Mouse (Mus musculus) liver, embryonic 14.5 days (tissue): ENCODE results near the gene Peli2. TPM values are rescaled to one million over a fixed set of nuclear protein-coding genes. Genes with fewer than 3 reads are reported as not detected.

Experiments
- ATAC-seq: fragments of 200-750 bp; cut with Nextera tagmentation; 2 replicates; pipeline ENCODE4 v1.8.0; 2017; ENCODE audit warnings: moderate number of reproducible peaks, mild to moderate bottlenecking, moderate library complexity; ENCODE audit not compliant: insufficient read depth
- DNase-seq, 3 experiments: peaks; one replicate each; pipeline ENCODE4 v3.0.0-alpha.2; 2012 to 2013; ENCODE audit warnings: low read depth in 3 of 3, low spot score in 3 of 3
- H3K27ac ChIP-seq: fragments of 300-500 bp; sonication (generic); 2 replicates; pipeline ENCODE4 v1.5.1; 2014; ENCODE audit warnings: moderate library complexity, mild to moderate bottlenecking, control low read depth, inconsistent platforms
- H3K27me3 ChIP-seq: fragments of 300-500 bp; sonication (generic); 2 replicates; pipeline ENCODE4 v1.6.1; 2014; ENCODE audit warnings: mild to moderate bottlenecking, low read length, moderate library complexity; ENCODE audit not compliant: control insufficient read depth, insufficient read depth
- H3K36me3 ChIP-seq: fragments of 300-500 bp; sonication (generic); replicated peaks from 2 replicates; pipeline ENCODE4 v1.6.1; 2014; ENCODE audit warnings: low read depth; ENCODE audit not compliant: control insufficient read depth, insufficient read depth
- H3K4me1 ChIP-seq, 2 experiments: fragments of 200-500 bp in 1 of 2; fragments of 300-500 bp in 1 of 2; sonication (generic) in 1 of 2; replicated peaks; 2 replicates each; pipeline ENCODE4 v1.6.1; 2012 to 2014; ENCODE audit warnings: antibody characterized with exemption in 1 of 2, inconsistent platforms in 1 of 2, low read length in 1 of 2; ENCODE audit not compliant: control insufficient read depth in 2 of 2, insufficient read depth in 2 of 2
- H3K4me2 ChIP-seq: fragments of 300-500 bp; sonication (generic); 2 replicates; pipeline ENCODE4 v1.6.1; 2014; ENCODE audit warnings: low read depth, mild to moderate bottlenecking, control low read depth, moderate library complexity
- H3K4me3 ChIP-seq, 2 experiments: fragments of 200-500 bp in 1 of 2; fragments of 300-500 bp in 1 of 2; sonication (generic) in 1 of 2; 2 replicates each; pipeline ENCODE4 v1.5.1; 2012 to 2014; ENCODE audit warnings: low read depth in 2 of 2, low read length in 2 of 2, mild to moderate bottlenecking in 2 of 2, control low read depth in 1 of 2, inconsistent platforms in 1 of 2, moderate library complexity in 1 of 2; ENCODE audit not compliant: insufficient read depth in 1 of 2
- H3K9ac ChIP-seq: fragments of 300-500 bp; sonication (generic); replicated peaks from 2 replicates; pipeline ENCODE4 v1.6.1; 2014; ENCODE audit warnings: mild to moderate bottlenecking, control low read depth, moderate library complexity
- H3K9me3 ChIP-seq: fragments of 300-500 bp; sonication (generic); 2 replicates; pipeline ENCODE4 v1.6.1; 2016; ENCODE audit warnings: low read length, mixed read lengths; ENCODE audit not compliant: control insufficient read depth
- CTCF ChIP-seq: IDR thresholded peaks from 2 replicates; pipeline ENCODE4 v1.5.1; 2016; ENCODE audit warnings: antibody characterized with exemption, low read depth, control low read depth
- EP300 ChIP-seq: IDR thresholded peaks from 2 replicates; pipeline ENCODE4 v1.6.1; 2016; ENCODE audit warnings: antibody characterized with exemption, low read depth
- WGBS: fragments of 180-500 bp; shearing (Covaris S2); extraction: QIAGEN DNeasy Blood & Tissue Kit; methylation state at CpG from one replicate; pipeline ENCODE4 v1.1.7; 2014; ENCODE audit not compliant: insufficient replicate concordance; 5-methylcytosine and 5-hydroxymethylcytosine counted together
- polyA plus RNA-seq, 2 experiments: library from polyadenylated mRNA; depleted of rRNA in 1 of 2; stranded (reverse) in 1 of 2; unstranded in 1 of 2; fragments of >200 nt; fragmentation: Nextera tagmentation in 1 of 2; extraction: Ambion mirVana in 1 of 2; gene quantifications; 2 replicates each; pipeline versions ENCODE4 v1.2.1 to v1.2.3; 2012 to 2014

The Peli2 gene
- polyA plus RNA-seq, 2 experiments, result 0.68 to 0.70 TPM

DNA sequence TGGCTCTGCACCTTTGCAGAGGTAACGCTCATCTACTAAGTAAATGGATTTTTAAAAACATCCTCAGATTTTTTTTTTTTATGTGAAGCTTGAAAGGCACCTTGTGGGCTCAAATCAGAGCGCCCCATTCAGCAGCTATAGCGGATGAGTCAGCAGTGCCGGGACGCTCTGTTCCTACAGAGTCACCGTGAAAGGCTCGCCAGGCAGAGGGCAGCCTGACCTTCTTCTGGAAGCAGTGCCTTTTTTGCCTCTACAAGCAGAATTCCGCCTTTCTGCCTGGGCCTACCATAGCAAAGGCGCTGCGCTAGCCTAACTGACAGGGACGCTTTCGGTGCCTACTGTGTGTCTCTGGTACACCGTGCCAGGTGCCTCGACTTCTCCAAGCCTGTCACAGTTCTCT lies 41.8 kb downstream of the Peli2 start:
- Histone ChIP-seq H3K27me3 (no peaks in the 10 kb centered on the region), H3K27ac (no peak overlapping the region), H3K4me3 (no peak overlapping the region), H3K9ac (no peak overlapping the region), H3K36me3 (no peaks in the 10 kb centered on the region), H3K4me1 (no peaks in the 10 kb centered on the region), H3K4me2 (no peak overlapping the region), H3K9me3 (no peaks in the 10 kb centered on the region)
- no peak for TF ChIP-seq EP300
- TF ChIP-seq CTCF, result no peak
- WGBS, result 81% methylated on average over 14 of the region's 14 CpGs
- DNase-seq, result no peak
- ATAC-seq, result no peak

- Histone ChIP-seq H3K9me3 (no peaks in the 10 kb centered on the region), H3K27me3 (no peaks in the 10 kb centered on the region), H3K27ac (no peak overlapping the region), H3K4me2 (no peak overlapping the region), H3K4me1 (no peaks in the 10 kb centered on the region), H3K4me3 (no peak overlapping the region), H3K36me3 (no peaks in the 10 kb centered on the region), H3K9ac (no peak overlapping the region)
- DNase-seq, result no peak
- WGBS, result 63% methylated on average over 8 of the region's 8 CpGs
- TF ChIP-seq CTCF, result no peak
- no peak for TF ChIP-seq EP300
- ATAC-seq, result no peak
Measured at GRCm38 (mm10) chr14:48164917-48165316, 44.3 kb downstream of the Peli2 start.

GRCm38 (mm10) chr14:48166396-48166795 lies 45.8 kb downstream of the Peli2 start:
- H3K4me2 ChIP-seq, result no peak overlapping the region
- no peak overlapping the region for H3K9ac ChIP-seq
- DNase-seq (no peak), ATAC-seq (no peak)
- H3K4me1 ChIP-seq, result no peaks in the 10 kb centered on the region
- WGBS, result 69% methylated on average over 9 of the region's 9 CpGs
- H3K4me3 ChIP-seq, result no peak overlapping the region
- no peak overlapping the region for H3K27ac ChIP-seq
- no peaks in the 10 kb centered on the region for H3K27me3 ChIP-seq
- no peaks in the 10 kb centered on the region for H3K9me3 ChIP-seq
- no peaks in the 10 kb centered on the region for H3K36me3 ChIP-seq
- TF ChIP-seq CTCF, result no peak
- TF ChIP-seq EP300, result no peak

DNA sequence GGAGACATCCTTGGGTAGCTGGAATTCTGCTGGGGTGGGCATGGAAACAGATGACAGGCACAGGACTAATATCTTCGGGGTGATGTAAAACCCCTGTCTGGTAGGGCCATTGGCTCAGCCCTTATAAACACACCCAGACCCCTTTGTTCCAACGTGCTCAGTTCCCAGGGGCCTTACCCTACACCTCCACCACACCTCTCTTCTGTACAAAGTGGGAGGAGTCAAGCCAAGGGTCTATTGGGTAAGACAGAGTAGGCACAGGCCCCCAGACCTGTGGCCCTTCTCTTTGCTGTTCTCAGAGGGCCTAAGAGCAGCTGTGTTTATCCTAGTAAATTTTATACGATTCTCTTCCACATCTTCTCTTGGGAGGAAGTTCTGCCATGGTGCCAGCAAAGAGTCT lies 46.4 kb downstream of the Peli2 start:
- 38% methylated on average over 3 of the region's 3 CpGs for WGBS
- Histone ChIP-seq H3K4me2 (no peak overlapping the region), H3K4me3 (no peak overlapping the region), H3K36me3 (no peaks in the 10 kb centered on the region), H3K9me3 (no peaks in the 10 kb centered on the region), H3K27ac (no peak overlapping the region), H3K4me1 (no peaks in the 10 kb centered on the region), H3K27me3 (no peaks in the 10 kb centered on the region), H3K9ac (no peak overlapping the region)
- TF ChIP-seq CTCF (no peak), EP300 (no peak)
- ATAC-seq (no peak), DNase-seq (no peak)

DNA sequence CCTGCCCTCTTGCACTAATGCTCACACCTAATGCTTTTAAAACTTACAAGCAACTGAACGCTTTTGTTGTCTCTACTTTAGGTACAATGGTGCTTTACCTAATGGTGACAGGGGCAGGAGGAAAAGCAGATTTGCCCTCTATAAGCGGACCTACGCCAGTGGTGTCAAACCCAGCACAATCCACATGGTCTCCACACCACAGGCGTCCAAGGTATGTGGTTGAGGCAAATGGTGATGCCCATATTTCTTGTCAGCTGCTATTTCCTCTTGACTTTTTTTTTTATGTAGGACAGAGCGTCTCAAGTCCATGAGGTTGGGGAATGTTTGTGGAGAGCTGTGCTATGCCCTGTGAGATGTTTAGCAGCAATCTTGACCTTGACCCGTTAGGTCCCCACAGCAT lies 47.5 kb downstream of the Peli2 start:
- WGBS, result 55% methylated on average over 6 of the region's 6 CpGs
- Histone ChIP-seq H3K9ac (no peak overlapping the region), H3K27me3 (no peaks in the 10 kb centered on the region), H3K4me2 (no peak overlapping the region), H3K4me3 (no peak overlapping the region), H3K27ac (no peak overlapping the region), H3K9me3 (no peaks in the 10 kb centered on the region), H3K4me1 (no peaks in the 10 kb centered on the region), H3K36me3 (no peaks in the 10 kb centered on the region)
- ATAC-seq (no peak), DNase-seq (no peak)
- no peak for TF ChIP-seq CTCF
- TF ChIP-seq EP300, result no peak

DNA sequence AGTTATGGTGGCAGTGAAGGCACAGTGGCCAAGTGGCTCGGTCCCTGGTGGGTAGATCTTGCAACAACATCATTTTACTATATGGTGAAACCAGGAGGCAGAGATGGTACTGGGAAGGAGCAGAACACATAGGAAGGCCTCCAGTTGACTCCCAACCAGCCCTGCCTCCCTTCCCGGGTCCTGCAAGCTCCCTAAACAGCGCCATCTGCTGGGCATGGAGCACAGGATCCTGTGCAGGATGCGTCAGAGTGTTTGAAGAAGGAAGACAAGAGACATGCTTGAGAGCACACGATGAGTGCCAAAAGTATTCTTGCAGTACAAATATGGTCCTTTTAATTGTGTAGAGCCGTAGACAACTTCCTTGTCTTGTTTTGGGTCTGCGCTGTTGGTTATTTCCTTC lies 49.3 kb downstream of the Peli2 start:
- no peak for DNase-seq

More for the DNA sequence above, 49.3 kb downstream of the Peli2 start:
- Histone ChIP-seq H3K36me3 (no peaks in the 10 kb centered on the region), H3K27ac (no peak overlapping the region), H3K4me3 (no peak overlapping the region), H3K9me3 (no peaks in the 10 kb centered on the region), H3K4me2 (no peak overlapping the region), H3K4me1 (no peaks in the 10 kb centered on the region), H3K9ac (no peak overlapping the region), H3K27me3 (no peaks in the 10 kb centered on the region)
- WGBS, result 50% methylated on average over 7 of the region's 7 CpGs
- ATAC-seq, result no peak
- TF ChIP-seq CTCF (peak; percentile 78), EP300 (no peak)
